Mouse (Mus musculus) ES-Bruce4 (cell line): Measurements from ENCODE around the gene Fam102a. TPM values are rescaled to one million over a fixed set of nuclear protein-coding genes. Genes with fewer than 3 reads are reported as not detected.
A peak's percentile ranks its signal among the peaks of the same experiment; 100 is the strongest.

Source experiments
- H3K27ac ChIP-seq: 2 replicates; pipeline ENCODE4 v1.5.1; 2012; ENCODE audit warnings: low read length, inconsistent platforms; ENCODE audit not compliant: insufficient read depth
- H3K27me3 ChIP-seq: 2 replicates; pipeline ENCODE4 v1.6.1; 2012; ENCODE audit warnings: mild to moderate bottlenecking, low read length, inconsistent platforms; ENCODE audit not compliant: control insufficient read depth, poor library complexity, insufficient read depth, severe bottlenecking
- H3K36me3 ChIP-seq: 2 replicates; pipeline ENCODE4 v1.6.1; 2012; ENCODE audit warnings: inconsistent platforms, mild to moderate bottlenecking, low read length, moderate library complexity; ENCODE audit not compliant: control insufficient read depth, poor library complexity, insufficient read depth, severe bottlenecking
- H3K4me1 ChIP-seq: one replicate; pipeline ENCODE4 v1.8.1; 2011; ENCODE audit warnings: low read length; ENCODE audit not compliant: control insufficient read depth, insufficient read depth
- H3K4me3 ChIP-seq: 2 replicates; pipeline ENCODE4 v1.5.1; 2011; ENCODE audit warnings: low read depth, mild to moderate bottlenecking, low read length
- H3K9ac ChIP-seq: 2 replicates; pipeline ENCODE4 v1.6.1; 2012; ENCODE audit warnings: low read depth, mild to moderate bottlenecking, inconsistent platforms; ENCODE audit not compliant: poor library complexity, severe bottlenecking
- H3K9me3 ChIP-seq: replicated peaks from 2 replicates; pipeline ENCODE4 v1.6.1; 2012; ENCODE audit warnings: mild to moderate bottlenecking, low read length, inconsistent platforms; ENCODE audit not compliant: control insufficient read depth, poor library complexity, insufficient read depth, severe bottlenecking
- CTCF ChIP-seq: IDR thresholded peaks from one replicate; pipeline ENCODE4 v1.8.1; 2011; ENCODE audit warnings: low read depth, low read length
- EP300 ChIP-seq: IDR thresholded peaks from 2 replicates; pipeline ENCODE4 v1.6.1; 2011; ENCODE audit warnings: low read depth, low read length; ENCODE audit not compliant: insufficient read depth
- POLR2A ChIP-seq: IDR thresholded peaks from one replicate; pipeline ENCODE4 v1.8.1; 2011; ENCODE audit warnings: low read length; ENCODE audit not compliant: insufficient read depth
- polyA plus RNA-seq: library from polyadenylated mRNA; stranded (reverse); fragments of >200 nt; gene quantifications from 2 replicates; pipeline ENCODE4 v1.2.4, GENCODE M21; 2011; ENCODE audit warnings: low read depth; ENCODE audit not compliant: missing spikeins, insufficient read depth, insufficient read length

The Fam102a gene
- polyA plus RNA-seq, 1 experiment = 12.2 TPM

GRCm38 (mm10) chr2:32610610-32611229, 75.6 kb downstream of the Fam102a start:
- Histone ChIP-seq H3K9ac (no peak overlapping the region), H3K4me3 (peak overlapping the region; percentile 22; the same call in 1 of the 2 replicates), H3K9me3 (no peaks in the 10 kb centered on the region), H3K27me3 (no peaks in the 10 kb centered on the region), H3K36me3 (peaks cover 10% of the 10 kb centered on the region; the same call in 1 of the 2 replicates), H3K4me1 (peaks cover 7% of the 10 kb centered on the region), H3K27ac (no peak overlapping the region)
- TF ChIP-seq CTCF (no peak), POLR2A (no peak), EP300 (no peak)

GRCm38 (mm10) chr2:32612274-32612673, 77.1 kb downstream of the Fam102a start:
- peak overlapping the region; percentile 31 for H3K4me3 ChIP-seq
- TF ChIP-seq EP300 (no peak), CTCF (no peak), POLR2A (no peak)
- no peak overlapping the region for H3K27ac ChIP-seq
- H3K36me3 ChIP-seq = peaks cover 11% of the 10 kb centered on the region; the same call in 1 of the 2 replicates
- no peak overlapping the region for H3K9ac ChIP-seq
- H3K27me3 ChIP-seq = no peaks in the 10 kb centered on the region
- H3K9me3 ChIP-seq = no peaks in the 10 kb centered on the region
- peaks cover 7% of the 10 kb centered on the region for H3K4me1 ChIP-seq

DNA sequence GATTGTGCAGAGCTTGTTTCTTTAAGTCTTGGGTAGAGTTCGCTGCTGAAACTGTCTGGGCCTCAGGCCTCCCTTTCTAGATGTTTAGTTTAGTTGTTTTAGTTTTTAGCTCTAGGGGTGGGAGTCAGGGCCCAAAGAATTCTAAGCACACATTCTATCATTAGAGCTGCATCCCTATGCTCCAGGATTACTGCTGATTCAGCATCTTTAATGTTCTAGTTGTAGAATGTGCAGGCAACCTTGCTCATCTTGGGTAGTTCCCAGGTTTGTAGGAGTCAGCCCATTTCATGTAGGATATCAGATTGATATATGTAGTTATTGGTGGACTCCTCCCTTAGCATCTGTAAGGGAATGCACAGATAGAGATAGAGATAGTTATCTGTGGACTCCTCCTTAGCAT, 82.0 kb downstream of the Fam102a start:
- peaks cover 11% of the 10 kb centered on the region; the same call in 1 of the 2 replicates for H3K36me3 ChIP-seq
- no peak overlapping the region for H3K4me3 ChIP-seq
- H3K4me1 ChIP-seq = peaks cover 3% of the 10 kb centered on the region
- no peaks in the 10 kb centered on the region for H3K27me3 ChIP-seq
- no peak overlapping the region for H3K27ac ChIP-seq
- H3K9me3 ChIP-seq = no peaks in the 10 kb centered on the region
- TF ChIP-seq EP300 (no peak), POLR2A (no peak), CTCF (no peak)
- no peak overlapping the region for H3K9ac ChIP-seq

- no peaks in the 10 kb centered on the region for H3K27me3 ChIP-seq
- no peak overlapping the region for H3K4me3 ChIP-seq
- peaks cover 11% of the 10 kb centered on the region; the same call in 1 of the 2 replicates for H3K36me3 ChIP-seq
- H3K9me3 ChIP-seq = no peaks in the 10 kb centered on the region
- no peak overlapping the region for H3K9ac ChIP-seq
- peaks cover 3% of the 10 kb centered on the region for H3K4me1 ChIP-seq
- no peak overlapping the region for H3K27ac ChIP-seq
- TF ChIP-seq EP300 = 0 out of 2 replicates have a peak, but pooled peaks have one; percentile 18
- TF ChIP-seq CTCF = peak; percentile 77
- TF ChIP-seq POLR2A = no peak
These were observed 82.5 kb downstream of the Fam102a start for GRCm38 (mm10) chr2:32617601-32618000.

- H3K27ac ChIP-seq = no peak overlapping the region
- H3K9ac ChIP-seq = no peak overlapping the region
- H3K9me3 ChIP-seq = no peaks in the 10 kb centered on the region
- peaks cover 3% of the 10 kb centered on the region for H3K4me1 ChIP-seq
- no peaks in the 10 kb centered on the region for H3K27me3 ChIP-seq
- H3K4me3 ChIP-seq = no peak overlapping the region
- H3K36me3 ChIP-seq = peaks cover 10% of the 10 kb centered on the region; the same call in 1 of the 2 replicates
- TF ChIP-seq EP300 (no peak), CTCF (no peak), POLR2A (no peak)
These were observed 82.9 kb downstream of the Fam102a start for GRCm38 (mm10) chr2:32618051-32618450.

Other genes starting within 250 kb of the Fam102a start
- 38.4 and 39.3 TPM in 2 replicates for gene Golga2, start 247.9 kb upstream of the Fam102a start, polyA plus RNA-seq
- 553 and 558 TPM in 2 replicates for gene Swi5, start 247.3 kb upstream of the Fam102a start, polyA plus RNA-seq
- 34.3 and 38.7 TPM in 2 replicates for gene Ciz1, start 183.0 kb upstream of the Fam102a start, polyA plus RNA-seq
- 11.6 and 17.0 TPM in 2 replicates for gene Dnm1, start 182.0 kb upstream of the Fam102a start, polyA plus RNA-seq
- 25.7 and 30.5 TPM in 2 replicates for gene 1110008P14Rik, start 153.4 kb upstream of the Fam102a start, polyA plus RNA-seq
- not detected in 2 replicates for gene Lcn2, start 147.1 kb upstream of the Fam102a start, polyA plus RNA-seq
- 18.1 and 22.2 TPM in 2 replicates for gene Ptges2, start 139.4 kb upstream of the Fam102a start, polyA plus RNA-seq
- 3.0 and 3.6 TPM in 2 replicates for gene Naif1, start 84.9 kb upstream of the Fam102a start, polyA plus RNA-seq
- 12.8 and 16.5 TPM in 2 replicates for gene Slc25a25, start 83.9 kb upstream of the Fam102a start, polyA plus RNA-seq
- gene Dpm2, start 35.5 kb downstream of the Fam102a start, polyA plus RNA-seq = 35.1 and 41.7 TPM in 2 replicates
- 1.8 and 4.1 TPM in 2 replicates for gene Pip5kl1, start 39.5 kb downstream of the Fam102a start, polyA plus RNA-seq
- 0.44 TPM in 1 of 2 replicates, not detected in the other for gene 9430097D07Rik, start 40.4 kb downstream of the Fam102a start, polyA plus RNA-seq
- 9.4 and 9.7 TPM in 2 replicates for gene St6galnac4, start 51.8 kb downstream of the Fam102a start, polyA plus RNA-seq
- 22.5 and 24.2 TPM in 2 replicates for gene St6galnac6, start 64.4 kb downstream of the Fam102a start, polyA plus RNA-seq
- gene Ak1, start 86.4 kb downstream of the Fam102a start, polyA plus RNA-seq = 71.8 and 74.7 TPM in 2 replicates
- 20.0 and 20.8 TPM in 2 replicates for gene Eng, start 111.3 kb downstream of the Fam102a start, polyA plus RNA-seq
- 45.7 and 52.7 TPM in 2 replicates for gene Fpgs, start 168.8 kb downstream of the Fam102a start, polyA plus RNA-seq
- 109 and 115 TPM in 2 replicates for gene Cdk9, start 177.7 kb downstream of the Fam102a start, polyA plus RNA-seq
- 9.0 and 11.4 TPM in 2 replicates for gene Sh2d3c, start 185.7 kb downstream of the Fam102a start, polyA plus RNA-seq
- not detected in 2 replicates for gene 6330409D20Rik, start 205.7 kb downstream of the Fam102a start, polyA plus RNA-seq
- gene Tor2a, start 221.9 kb downstream of the Fam102a start, polyA plus RNA-seq = 77.0 and 83.7 TPM in 2 replicates
- 2.2 TPM in 2 replicates for gene Ttc16, start 240.3 kb downstream of the Fam102a start, polyA plus RNA-seq
- 9.9 and 11.6 TPM in 2 replicates for gene Ptrh1, start 240.5 kb downstream of the Fam102a start, polyA plus RNA-seq
- not detected in 2 replicates for gene Cfap157, start 249.1 kb downstream of the Fam102a start, polyA plus RNA-seq